Mouse (Mus musculus) gastrocnemius, adult 18-20 months (tissue): ENCODE measurements around the gene Map1lc3b. TPM values are rescaled to one million over a fixed set of nuclear protein-coding genes. Genes with fewer than 3 reads are reported as not detected.
"Not testable (repeated sequence)": the region's sequence is repeated elsewhere in the genome, so short reads cannot be mapped to it uniquely, and the experiment has no call there.

Source experiments
- DNase-seq: peaks from one replicate; pipeline ENCODE4 v3.0.0; 2021; ENCODE audit warnings: low spot score
- total RNA-seq, 2 experiments: library from RNA; stranded (reverse); gene quantifications; 2 replicates each; pipeline ENCODE4 v1.2.3; 2021

Gene Map1lc3b
- total RNA-seq, 2 experiments from 2014 or later = 167 to 182 TPM

DNA sequence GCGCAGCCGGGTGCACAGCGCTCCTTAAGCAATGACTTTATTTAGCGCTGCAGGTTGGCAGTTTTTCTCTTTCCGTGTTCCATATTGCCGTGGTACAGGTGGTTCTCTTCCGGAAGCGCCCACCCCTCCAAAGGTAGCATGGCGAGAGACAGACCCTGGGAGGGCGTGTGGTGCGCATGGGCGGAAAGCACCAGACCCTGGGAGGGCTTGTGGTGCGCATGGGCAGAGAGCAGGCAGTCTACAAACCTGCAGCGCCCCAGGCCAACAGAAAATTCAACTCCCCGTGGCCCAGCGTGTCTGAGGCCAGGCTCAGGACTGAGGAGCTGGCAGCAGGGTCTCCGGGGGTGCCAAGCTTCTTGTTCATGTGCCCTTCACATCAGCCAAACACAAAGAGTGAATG lies 19.4 kb upstream of the Map1lc3b start:
- no peak for DNase-seq

DNA sequence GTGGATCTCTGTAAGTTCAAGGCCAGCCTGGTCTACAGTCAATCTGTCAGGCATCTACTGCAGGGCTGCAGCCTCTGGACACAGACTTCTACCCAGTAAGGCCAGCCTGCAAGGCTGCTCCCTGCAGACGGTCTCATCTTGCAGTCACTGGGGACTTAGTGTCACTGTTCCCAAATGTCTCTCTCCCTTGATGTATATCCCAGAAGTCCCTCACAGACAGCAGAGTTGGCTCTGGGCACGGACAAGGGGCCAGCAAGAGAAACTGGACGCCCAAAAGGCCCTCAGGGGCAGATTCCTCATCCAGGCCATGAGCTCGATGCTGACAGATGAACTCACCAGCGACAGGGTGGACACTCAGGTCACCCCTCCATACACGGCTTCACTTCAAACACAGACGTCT lies 18.0 kb upstream of the Map1lc3b start:
- peak; percentile 64 for DNase-seq

- DNase-seq = peak; percentile 90
Measured at GRCm38 (mm10) chr8:121573275-121573674, 16.9 kb upstream of the Map1lc3b start.

DNA sequence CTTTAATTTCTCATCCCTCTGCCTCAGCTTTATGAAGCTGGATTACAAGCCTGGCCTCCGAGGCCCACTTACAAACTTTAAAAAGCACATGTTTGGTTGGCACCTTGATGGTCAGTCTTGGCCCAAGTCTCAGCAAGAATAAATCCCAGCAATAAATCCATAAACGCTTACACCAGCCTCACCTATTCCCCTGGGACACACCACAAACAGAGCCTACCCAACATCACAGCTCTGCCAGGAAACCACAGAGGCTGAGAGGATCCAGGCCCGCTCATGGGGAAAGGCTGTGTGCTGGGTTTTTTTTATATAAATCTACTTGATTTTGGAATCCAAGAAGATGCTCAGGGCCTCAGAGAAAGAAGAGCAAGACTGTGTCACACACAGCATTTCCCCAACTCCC lies 14.5 kb upstream of the Map1lc3b start:
- DNase-seq = no peak

GRCm38 (mm10) chr8:121577751-121578675 lies 12.1 kb upstream of the Map1lc3b start:
- DNase-seq = no peak

DNA sequence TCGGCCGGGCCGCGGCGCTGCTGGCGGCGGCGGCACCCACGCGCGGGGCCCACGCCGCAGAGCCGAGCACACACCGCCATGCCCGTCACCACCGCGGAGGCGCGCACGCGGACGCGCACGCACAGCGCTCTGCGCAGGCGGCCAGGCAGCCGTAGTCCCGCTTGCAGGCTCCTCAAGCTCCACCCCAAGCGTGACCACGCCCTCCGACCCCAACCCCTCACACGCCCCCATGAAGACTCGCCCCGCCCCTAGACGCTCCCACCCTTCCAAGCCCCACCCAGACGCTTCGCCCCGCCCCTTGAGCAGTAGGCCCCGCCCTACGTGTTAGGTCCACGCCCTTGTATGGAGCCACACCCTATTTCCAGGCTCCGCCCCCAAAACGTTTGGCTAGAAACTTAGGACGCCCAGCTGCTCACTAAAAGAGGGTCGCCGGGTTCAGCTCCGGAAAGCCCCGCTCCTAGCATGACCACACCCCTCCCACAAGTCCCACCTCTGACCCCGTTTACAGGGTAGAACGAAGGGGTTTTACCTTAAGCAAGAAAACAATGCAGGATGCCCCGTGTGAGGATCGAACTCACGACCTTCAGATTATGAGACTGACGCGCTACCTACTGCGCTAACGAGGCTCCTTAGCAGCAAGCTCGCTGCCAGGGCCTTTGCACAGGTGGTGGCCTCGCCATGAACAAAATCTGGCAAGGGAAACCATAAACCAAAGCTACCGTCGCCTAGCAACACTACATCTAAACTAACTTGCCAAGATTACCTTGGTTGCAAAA lies 11.3 kb upstream of the Map1lc3b start, which contains the start of gene Fbxo31:
TSS of gene Fbxo31 (minus strand) at position 131 of the 776 bp plus-strand sequence.
- peak; percentile 94 for DNase-seq

DNA sequence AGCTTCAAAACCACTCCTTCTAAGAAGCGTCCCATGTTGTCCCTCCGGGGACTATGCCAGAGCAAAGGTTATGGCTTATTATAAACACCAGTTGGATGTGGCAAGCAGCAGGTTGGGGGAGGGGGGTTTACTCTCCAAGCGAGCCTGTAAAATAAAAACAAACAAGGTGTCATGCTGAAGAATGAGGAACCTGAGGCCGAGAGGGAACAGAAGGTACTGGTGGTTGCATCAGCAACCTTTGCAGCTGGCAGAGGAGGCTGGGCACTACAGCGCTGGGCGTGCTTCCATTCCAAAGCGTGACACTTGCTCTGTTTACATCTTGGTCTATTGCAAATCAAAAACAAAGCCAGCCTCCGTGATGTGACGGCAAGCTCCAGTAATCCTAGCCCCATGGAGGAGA lies 9.7 kb upstream of the Map1lc3b start:
- peak; percentile 67 for DNase-seq

GRCm38 (mm10) chr8:121583653-121584052 lies 6.5 kb upstream of the Map1lc3b start:
- peak; percentile 83 for DNase-seq

DNA sequence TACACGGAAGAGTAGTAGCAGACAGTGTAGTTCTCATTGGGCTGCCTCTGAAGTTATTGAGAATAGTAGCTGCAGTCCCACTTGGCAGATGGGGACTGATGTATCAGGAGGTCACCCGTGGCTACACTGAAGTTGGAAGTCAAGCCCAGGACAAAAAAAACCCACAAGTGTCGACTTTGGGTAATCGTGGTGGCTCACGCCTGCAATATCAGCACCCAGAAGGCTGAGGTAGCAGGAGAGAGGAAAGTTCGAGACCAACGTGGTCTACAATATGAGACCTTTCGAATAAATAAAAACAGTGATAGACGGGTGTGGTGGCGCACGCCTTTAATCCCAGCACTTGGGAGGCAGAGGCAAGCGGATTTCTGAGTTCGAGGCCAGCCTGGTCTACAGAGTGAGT lies 5.4 kb upstream of the Map1lc3b start:
- no peak for DNase-seq

DNA sequence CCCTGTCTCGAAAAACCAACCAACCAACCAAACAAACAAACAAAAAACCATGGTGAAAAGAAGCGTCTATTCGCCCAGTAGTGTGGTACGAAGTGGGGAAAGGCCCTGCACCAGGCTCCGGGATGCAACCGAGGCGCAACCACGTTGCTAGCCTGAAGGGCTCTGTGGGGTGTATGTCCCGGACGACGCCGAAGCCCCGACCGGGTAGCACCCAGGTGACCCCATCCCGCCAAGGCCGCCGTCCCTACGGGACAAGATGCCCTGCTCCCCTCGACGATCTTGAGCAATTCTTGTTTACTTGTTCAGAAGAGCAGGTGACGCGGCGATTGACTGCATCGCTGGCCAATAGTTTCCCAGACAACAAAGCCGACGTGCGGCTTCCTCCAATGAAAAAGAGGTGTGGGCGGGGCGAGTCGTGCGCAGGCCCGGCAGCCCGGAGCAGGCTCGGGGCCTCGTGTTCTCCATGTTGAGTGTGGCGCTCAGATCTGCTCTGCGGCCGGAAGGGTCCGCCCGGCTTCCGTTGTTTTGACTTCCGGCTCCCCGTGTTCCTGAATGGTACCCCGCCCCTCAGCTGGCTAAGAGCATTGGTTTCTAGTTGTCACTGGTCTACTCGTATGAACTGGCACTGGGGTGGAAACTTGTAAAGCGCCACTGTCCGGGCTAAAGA lies 4.9 kb upstream of the Map1lc3b start:
- peak; percentile 100 for DNase-seq

- DNase-seq = no peak
Measured at GRCm38 (mm10) chr8:121588750-121589149, 1.4 kb upstream of the Map1lc3b start.

DNA sequence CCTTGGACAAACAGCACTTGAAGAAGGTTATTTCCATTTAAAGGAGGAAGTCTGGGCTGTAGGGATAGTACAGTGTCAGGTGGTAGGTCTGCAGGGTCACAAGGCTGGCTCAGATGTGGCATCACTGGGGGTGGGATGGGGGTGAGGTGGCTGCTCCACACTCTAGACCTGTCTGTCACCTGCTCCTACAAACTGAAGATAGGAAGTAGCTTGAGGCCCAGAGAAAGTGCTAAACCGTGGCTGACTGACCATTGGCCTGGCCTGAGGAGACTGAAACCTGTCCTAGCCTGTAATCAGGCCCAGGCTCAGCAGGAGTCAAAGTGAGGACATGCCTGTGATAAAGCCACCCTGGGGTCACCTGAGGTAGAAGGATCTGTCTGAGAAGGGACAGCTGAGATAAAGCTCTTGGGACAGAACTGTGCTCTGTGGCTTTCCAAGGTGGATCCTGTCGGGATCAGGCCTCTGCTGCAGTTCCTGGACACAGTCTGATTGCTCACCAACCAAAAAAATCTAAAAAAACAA lies 895 bp upstream of the Map1lc3b start:
- no peak for DNase-seq

GRCm38 (mm10) chr8:121591178-121592066 lies 1.3 kb downstream of the Map1lc3b start:
- DNase-seq = peak; percentile 48

DNA sequence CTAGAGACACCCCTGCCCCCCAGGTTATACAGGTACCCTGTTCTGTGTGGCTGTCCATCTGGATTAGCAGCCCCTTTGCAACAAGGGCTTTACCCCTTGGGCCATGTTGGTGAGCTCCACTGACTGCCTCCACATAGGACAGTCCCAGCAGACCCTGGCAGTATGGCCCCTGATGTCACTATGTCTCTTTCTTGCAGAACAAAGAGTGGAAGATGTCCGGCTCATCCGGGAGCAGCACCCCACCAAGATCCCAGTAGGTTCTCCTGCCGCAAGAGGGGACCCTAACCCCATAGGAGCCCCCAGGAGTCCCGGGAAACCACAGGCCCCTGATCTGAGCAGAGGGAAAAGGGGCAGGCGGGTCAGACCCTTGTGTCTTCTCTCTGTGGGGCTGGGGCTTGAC lies 3.1 kb downstream of the Map1lc3b start:
- no peak for DNase-seq

- no peak for DNase-seq
Measured at GRCm38 (mm10) chr8:121593983-121594382, 3.8 kb downstream of the Map1lc3b start.

GRCm38 (mm10) chr8:121597492-121597891 lies 7.3 kb downstream of the Map1lc3b start:
- not testable (repeated sequence) for DNase-seq

- no peak for DNase-seq
Measured at GRCm38 (mm10) chr8:121598190-121598589, 8.0 kb downstream of the Map1lc3b start.

DNA sequence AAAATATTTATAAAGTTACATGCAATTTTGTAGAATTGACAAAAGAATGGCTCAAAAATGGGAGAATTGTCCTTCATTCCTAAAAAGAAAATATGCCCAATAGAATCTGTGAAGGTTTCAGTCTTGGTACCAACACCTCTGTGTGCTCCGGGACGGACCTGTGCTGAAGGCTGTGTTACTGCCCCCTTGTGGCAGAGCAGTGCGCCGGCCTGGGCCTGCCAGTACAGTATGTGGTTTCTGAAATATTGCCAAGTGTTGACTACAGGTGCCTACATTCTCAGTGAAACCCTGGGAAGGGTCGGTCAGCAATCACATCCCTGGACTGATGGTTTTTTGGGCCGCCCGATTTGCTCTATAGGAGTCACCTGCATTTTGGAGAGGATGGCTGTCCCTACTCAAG lies 8.7 kb downstream of the Map1lc3b start:
- DNase-seq = peak; percentile 83

GRCm38 (mm10) chr8:121599842-121600241 lies 9.7 kb downstream of the Map1lc3b start:
- DNase-seq = no peak

DNA sequence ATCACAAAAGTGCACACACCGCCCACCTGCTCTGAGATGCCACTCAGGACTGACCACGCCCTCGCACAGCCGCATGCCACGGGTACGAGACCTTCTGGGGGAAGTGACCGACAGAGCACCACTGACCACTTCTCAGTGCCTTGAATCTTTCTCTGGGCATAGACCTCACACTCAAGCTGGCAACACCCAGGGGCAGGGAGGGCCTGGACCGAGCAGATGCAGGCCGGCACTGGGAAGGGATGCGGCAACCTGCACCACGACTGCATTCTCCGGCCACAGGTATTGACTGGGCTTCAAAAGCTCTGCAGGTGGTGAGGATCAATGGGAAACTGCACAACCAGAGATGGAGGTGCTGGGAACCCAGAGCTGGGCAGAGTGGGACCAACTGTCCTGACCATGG lies 12.2 kb downstream of the Map1lc3b start:
- no peak for DNase-seq

- peak; percentile 83 for DNase-seq
Measured at GRCm38 (mm10) chr8:121602860-121603259, 12.7 kb downstream of the Map1lc3b start.
